Mouse (Mus musculus) heart, adult 9 months (tissue): ENCODE results near the gene Olfr1396.
"Not testable (repeated sequence)": the region's sequence is repeated elsewhere in the genome, so short reads cannot be mapped to it uniquely, and the experiment has no call there.

Experiments
- DNase-seq, 2 experiments: peaks; one replicate each; pipeline ENCODE4 v3.0.0; 2022; ENCODE audit warnings: low spot score in 2 of 2

Olfr1396 gene

GRCm38 (mm10) chr11:49090551-49090950 is 24.1 kb downstream of the Olfr1396 start:
- no peak for DNase-seq

- no peak for DNase-seq
These were observed 24.8 kb downstream of the Olfr1396 start for GRCm38 (mm10) chr11:49089735-49090507.

- no peak for DNase-seq
These were observed 25.6 kb downstream of the Olfr1396 start for GRCm38 (mm10) chr11:49088990-49089652.

DNA sequence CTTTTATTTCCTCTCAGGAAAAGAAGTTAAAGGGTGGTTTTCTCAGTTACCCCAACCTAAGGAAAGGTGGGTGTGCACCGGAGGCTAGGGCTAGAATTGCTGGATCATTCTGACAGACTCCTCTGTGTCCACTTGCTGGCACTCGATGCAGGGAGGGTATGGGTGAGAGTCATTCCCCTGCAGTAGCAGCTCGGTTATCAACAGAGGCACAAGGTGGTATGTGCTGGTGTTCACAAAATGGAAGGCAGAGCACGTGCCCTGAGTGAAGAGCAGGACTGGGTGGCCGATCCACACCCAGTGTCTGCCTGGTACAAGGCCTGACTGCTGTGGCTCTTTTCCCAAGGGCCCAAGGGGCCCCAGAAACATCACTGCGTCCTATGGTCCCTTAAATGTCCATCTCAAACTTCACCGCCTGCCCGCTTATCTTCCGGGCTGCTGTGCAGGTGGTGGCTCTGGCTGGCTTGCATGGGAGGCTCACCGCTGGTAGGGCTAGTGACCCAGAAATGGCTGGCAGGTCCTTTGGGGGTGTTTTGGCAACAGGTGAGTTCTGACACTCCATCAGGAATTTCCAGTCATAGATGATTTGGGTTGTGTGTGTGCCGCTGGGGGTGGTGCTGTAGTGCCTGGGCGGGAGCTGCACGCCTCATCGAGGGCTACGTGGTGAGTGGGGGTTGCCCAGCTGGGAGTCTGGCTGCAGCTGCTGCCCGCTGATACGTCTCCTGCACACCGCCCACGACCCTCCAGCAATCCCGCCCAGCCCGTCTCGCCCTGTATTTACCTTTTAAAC is 26.7 kb downstream of the Olfr1396 start:
- no peak for DNase-seq

GRCm38 (mm10) chr11:49086858-49087361 is 27.8 kb downstream of the Olfr1396 start:
- DNase-seq, result no peak

DNA sequence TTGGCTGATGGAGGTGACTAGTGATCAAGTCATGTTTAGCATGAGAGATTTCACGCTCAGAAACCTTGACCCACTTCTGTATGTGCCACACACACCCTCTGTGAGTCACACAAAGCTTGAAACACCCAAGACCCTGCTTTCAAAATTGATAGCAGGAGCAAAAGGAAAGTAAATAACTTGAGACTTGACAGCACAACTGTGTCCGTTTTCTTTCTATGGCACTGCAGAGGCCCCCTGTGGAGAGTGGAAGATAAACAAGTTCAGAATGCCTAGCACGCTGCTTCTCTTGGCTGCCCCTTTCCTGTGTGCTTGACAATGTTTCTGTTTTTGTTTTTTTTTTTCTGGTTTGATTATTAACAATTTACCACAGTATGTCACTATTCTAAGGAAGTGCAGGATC is 29.8 kb downstream of the Olfr1396 start:
- no peak for DNase-seq

DNA sequence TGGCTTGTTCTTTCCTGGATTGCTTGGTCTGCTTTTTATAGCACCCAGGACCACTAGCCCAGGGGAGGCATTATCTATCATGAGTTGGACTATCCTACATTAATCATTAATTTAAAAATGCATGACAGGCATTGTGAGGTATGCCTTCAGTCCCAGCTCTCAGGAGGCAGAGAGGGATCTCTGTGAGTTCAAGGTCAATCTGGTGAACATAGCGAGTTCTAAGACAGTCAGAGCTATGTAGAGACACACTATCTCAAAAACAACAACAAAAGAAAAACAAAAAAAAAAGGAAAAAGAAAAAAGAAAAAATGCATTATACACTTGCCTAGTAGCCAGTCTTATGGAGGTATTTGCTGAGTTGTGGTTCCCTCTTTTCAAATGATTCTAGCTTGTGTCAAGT is 30.3 kb downstream of the Olfr1396 start:
- no peak for DNase-seq

DNA sequence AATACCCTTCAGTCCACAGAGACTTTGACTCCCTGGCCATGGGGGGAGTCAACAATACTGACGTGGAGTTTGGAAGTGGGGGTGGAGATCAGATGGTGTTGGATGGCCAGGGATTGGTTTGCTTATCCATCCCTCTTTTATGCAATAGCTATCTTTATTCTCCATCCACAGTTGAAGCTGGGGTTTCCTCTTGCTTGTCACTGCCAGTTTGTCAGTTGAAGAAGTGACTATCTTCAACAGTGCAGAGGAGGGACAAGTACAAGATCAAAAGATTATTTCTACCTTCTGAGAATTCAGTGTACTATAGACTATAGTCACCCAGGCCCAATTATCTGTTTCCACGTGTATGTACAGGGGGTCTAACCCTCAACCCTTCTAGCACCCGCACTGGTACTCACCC is 30.9 kb downstream of the Olfr1396 start:
- no peak for DNase-seq

GRCm38 (mm10) chr11:49083146-49083545 is 31.5 kb downstream of the Olfr1396 start:
- no peak for DNase-seq

- no peak for DNase-seq
These were observed 32.8 kb downstream of the Olfr1396 start for GRCm38 (mm10) chr11:49081886-49082285.

DNA sequence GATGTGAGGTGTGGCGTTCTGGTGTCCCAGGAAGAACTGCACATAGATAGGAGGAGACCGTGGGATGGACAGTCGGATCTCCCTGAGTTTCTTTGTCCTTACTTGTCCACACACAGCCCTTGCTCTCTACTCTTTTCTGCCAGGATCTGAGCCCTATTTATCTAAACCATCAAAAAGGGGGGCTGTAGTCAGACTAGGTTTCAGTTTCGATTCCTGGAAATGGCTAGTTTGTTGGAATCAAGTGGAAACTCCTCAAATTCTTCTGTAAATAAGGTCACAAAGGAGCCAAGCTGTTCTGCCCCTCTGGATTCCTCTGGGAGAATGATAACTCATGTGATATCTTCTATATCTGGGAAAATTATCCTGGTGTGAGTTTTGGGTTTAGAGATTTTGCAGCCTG is 33.3 kb downstream of the Olfr1396 start:
- DNase-seq, result no peak

DNA sequence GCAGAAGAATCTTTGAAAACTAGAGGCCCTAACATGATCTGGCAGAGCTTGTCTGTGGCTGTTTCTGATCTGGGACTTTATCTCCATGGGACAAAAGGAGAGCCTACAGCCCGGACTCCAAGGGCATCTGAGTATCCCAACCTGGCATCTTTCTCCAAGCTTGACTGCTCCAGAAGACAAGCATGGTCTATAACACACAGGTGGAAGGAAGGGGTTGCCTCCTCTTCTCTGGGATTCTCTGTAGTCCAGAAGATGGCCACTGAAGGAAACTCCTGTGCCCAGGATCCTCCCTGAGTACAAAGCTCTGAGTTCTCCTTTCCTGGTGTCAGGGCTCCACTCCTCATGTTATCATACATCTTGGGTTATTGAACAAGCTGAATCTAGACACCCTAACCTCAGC is 34.0 kb downstream of the Olfr1396 start:
- no peak for DNase-seq

DNA sequence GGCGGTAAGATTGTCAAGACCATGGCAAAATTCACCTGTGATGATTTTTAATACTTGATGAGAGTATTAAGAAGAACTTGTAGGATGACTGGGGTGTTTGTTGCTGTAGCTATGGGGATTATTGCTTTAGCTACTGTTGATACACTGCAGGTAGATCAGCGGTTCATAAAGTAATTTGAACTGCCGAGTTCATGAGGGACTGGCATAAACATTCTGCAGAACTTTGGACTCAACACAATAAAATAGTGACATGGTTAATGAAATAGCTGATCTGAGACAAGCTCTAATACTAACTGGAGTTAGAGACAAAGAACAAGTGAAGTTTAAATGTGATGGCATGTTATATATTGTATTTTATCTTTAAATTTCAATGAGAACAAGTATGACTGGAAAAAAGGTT is 36.0 kb downstream of the Olfr1396 start:
- no peak for DNase-seq

GRCm38 (mm10) chr11:49077012-49077411 is 37.7 kb downstream of the Olfr1396 start:
- DNase-seq, result no peak

DNA sequence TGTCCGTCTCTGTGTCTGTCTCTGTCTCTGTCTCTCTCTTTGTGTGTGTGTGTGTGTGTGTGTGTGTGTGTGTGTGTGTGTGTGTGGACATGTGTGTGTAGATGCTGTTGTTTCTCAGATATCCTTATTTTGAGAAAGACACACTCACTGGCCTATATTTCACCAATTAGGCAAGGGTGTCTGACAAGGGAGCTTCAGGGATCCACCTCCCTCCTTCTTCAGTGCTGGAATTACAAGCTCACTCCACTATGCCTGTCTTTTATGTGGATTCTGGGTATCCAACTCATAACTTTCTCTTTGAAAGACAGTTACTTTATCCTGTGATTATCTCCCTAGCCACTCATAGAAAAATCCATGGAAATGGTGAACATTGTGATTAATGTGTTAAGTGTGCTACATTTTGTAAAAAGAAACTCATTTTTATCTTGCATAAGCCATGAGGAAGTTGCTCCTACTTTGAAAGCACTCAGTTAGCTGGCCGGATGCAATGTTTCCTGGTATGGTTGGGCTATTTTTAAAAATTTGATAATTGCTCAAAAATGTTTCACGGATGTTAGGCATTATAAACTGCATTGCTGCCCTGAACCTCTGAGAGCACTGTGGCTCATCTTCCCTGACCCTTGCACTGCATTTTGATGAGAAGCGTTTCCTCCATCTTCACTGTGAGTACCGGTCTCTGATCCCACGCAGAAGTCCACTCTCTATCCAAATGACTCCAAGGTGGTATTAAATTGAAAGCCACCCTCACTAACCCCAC is 38.5 kb downstream of the Olfr1396 start, which contains the start of gene Ifi47:
Gene Ifi47 (plus strand): TSS at position 587 of the 757 bp plus-strand sequence.
- DNase-seq, result peak; percentile 70 to 83

- no peak for DNase-seq
These were observed 46.3 kb downstream of the Olfr1396 start for GRCm38 (mm10) chr11:49068358-49068757.

- DNase-seq, result peak; percentile 44 to 49
These were observed 50.8 kb downstream of the Olfr1396 start, which contains the start of gene Tgtp2 for GRCm38 (mm10) chr11:49063713-49064469. Gene Tgtp2 (minus strand): TSS chr11:49064206.

GRCm38 (mm10) chr11:49061865-49062264 is 52.8 kb downstream of the Olfr1396 start:
- DNase-seq, result not testable (repeated sequence)

DNA sequence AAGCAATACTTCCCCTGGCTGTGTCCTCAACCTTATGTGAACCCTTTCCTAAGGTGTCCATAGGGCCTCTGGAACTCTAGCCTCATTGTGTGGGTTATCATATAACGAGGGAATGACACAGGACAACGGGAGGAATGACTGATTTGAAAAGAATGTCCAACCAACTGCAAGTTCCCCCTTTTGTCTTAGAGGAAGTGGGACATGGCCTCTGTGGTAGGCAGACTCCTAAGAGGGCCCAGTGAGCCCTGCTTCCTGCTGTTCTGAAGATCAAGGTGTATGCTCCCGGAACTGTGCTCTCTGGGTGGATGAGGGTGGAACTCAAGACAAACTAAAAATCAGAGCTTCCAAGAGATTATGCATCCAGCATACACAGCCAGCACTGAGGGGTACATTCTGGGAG is 54.6 kb downstream of the Olfr1396 start:
- not testable (repeated sequence) for DNase-seq
